Mouse (Mus musculus): ENCODE data around the gene Pacsin3.

DNA sequence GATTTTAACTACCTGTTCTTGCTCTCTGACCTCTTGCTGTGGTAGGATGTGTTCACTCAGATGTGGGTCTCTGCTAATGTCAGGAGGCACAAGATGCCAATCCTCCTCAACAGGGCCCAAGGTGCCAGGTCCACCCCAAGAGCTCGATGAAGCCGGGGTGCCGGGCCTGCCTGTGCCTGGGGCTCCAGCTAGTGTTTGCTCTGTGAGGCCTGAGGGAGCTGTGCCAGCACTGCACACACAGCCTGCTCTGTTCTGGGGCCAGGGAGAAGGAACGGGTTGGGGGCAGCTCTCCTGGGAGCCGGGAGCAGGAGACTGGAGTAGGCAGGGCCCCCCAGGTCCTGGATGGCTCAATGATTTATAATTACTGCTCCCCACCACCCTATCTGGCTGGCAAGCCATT, 2.3 kb downstream of the Pacsin3 start:
- no peak for TF ChIP-seq CTCF (IDR thresholded peaks at IDR 0.05; ENCODE audit: low read depth, low read length)
- TF ChIP-seq POLR2A (IDR thresholded peaks at IDR 0.05; ENCODE audit: extremely low read depth, insufficient read depth, low read length) = 0 out of 2 replicates have a peak, but pooled peaks have one; percentile 21

All from liver, adult 2 months (tissue).